Mouse (Mus musculus): ENCODE measurements at regions not wholly inside any gene's neighbourhood (a gene's known extent, or its start where the extent isn't known, plus 50 kb on each side); places are given as distances from the start of the nearest gene placed in this dataset.

DNA sequence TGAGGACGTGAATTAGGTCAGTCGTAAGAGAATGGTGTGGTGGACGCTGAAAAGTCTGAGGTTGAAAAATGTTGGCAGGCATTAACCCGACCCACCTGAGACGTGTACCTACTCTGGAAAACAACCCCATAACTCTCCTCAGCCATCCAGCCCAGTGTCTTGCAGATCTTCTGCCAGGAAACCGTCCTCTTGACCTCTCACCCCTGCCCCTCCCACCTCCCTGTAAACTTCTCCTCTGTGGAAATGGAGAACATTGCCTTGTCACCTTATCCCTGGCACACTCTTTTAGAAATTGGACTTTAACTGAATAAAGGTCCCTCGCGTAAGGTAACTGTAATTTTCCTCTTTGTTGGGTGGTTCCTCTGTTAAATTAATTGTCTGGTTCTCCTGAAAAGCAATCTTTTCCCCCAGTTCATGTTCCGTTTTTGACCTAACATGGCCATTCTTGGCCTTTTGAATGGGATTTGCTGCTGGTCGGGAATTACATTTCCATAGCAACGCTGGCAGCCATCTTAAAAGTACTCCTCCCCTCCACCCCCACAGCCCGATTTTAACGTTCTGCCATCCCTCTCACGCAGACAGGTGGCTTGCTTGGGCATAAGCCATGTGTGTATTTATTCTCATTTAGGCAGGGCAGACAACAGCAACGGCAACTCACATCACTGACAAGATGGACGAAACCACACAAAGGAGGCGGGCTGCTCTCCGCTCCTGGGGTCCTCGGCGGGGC lies 196.8 kb upstream of the 4931429L15Rik start:
- TF ChIP-seq MYOD1 (IDR thresholded peaks at IDR 0.05; ENCODE audit: control insufficient read depth in 1 of 3, insufficient read length in 2 of 3, low read depth in 2 of 3) (no peak), POLR2A (IDR thresholded peaks at IDR 0.05; ENCODE audit: insufficient read length, low read depth) (no peak), POLR2AphosphoS2 (IDR thresholded peaks at IDR 0.05; ENCODE audit: insufficient read length, low read depth) (no peak), USF1 (IDR thresholded peaks at IDR 0.05; ENCODE audit: low read depth) (no peak), TCF3 (IDR thresholded peaks at IDR 0.05; ENCODE audit: insufficient read length, low read depth) (no peak), REST (IDR thresholded peaks at IDR 0.05; ENCODE audit: insufficient read depth, insufficient read length) (no peak), MYOG (IDR thresholded peaks at IDR 0.05; ENCODE audit: control insufficient read depth in 1 of 3, insufficient read depth in 1 of 3, insufficient read length in 2 of 3, low read depth in 2 of 3) (no peak), E2F4 (IDR thresholded peaks at IDR 0.05; ENCODE audit: insufficient read depth) (no peak), TCF12 (IDR thresholded peaks at IDR 0.05; ENCODE audit: insufficient read depth, poor library complexity, severe bottlenecking) (no peak)
